Mouse (Mus musculus) right cerebral cortex, adult 18-20 months (tissue): ENCODE data around the gene Gm11111.
"Not testable (repeated sequence)": the region's sequence is repeated elsewhere in the genome, so short reads cannot be mapped to it uniquely, and the experiment has no call there.

ENCODE experiments used
- DNase-seq: peaks from one replicate; pipeline ENCODE4 v3.0.0; 2022; ENCODE audit warnings: mixed read lengths

The Gm11111 gene

DNA sequence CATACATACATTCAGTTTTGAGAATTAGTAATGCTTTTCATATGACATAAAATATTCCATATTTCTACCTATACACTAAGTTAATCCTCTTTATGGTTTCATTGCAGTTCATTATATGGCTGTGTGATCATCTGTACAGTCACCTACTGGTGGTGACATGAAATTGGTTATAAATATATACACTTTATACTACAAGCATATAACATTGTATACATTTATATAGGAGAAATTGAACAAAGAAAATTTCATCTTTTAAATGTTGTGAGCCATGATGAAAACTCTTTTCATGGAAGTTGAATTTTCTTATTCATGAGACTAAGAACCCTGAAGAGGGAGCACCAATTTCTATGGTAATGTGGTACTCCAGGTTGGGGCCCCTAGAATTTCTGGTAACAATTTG, at the start of gene Gm11111:
Gm11111 (plus strand) TSS at position 301 of the 400 bp plus-strand sequence.
- no peak for DNase-seq

DNA sequence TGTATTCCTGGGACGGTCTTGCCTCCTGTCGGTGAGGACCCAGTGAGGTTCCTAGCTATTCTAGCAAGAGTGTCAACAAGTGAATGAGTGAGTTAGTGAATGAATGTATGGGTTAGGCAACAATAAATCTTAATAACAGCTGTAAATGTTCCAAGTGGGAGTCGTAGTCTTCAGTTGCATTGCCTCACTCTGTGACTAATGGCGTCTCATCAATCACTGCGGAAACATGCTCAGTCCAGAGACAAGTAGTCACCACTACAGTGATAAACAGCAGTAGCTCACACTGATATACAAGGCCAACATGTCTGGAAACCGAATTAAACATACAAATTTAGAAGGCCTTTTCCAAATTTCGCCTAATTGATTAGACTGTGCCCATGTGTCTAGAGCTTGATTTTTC, 36.3 kb upstream of the Gm11111 start:
- DNase-seq = no peak

DNA sequence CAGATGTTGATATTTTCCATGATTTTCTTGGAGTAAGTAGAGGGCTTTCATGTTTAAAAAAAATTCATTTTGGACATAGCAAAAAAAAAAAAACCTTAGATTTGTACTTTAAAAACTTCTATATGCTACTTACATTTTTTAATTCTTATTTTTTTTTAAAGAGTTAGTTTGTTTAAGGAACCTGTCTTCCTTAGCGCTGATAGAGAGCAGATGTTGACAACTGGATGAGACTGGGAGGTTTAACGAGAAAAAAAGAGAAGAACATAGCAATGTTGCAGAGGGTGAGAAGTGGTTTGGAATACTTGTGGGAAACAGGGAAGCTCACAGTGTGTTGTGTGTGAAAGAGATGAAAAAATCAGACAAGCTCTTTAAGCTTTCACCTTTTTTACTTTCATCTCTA, 32.4 kb upstream of the Gm11111 start:
- DNase-seq = no peak

DNA sequence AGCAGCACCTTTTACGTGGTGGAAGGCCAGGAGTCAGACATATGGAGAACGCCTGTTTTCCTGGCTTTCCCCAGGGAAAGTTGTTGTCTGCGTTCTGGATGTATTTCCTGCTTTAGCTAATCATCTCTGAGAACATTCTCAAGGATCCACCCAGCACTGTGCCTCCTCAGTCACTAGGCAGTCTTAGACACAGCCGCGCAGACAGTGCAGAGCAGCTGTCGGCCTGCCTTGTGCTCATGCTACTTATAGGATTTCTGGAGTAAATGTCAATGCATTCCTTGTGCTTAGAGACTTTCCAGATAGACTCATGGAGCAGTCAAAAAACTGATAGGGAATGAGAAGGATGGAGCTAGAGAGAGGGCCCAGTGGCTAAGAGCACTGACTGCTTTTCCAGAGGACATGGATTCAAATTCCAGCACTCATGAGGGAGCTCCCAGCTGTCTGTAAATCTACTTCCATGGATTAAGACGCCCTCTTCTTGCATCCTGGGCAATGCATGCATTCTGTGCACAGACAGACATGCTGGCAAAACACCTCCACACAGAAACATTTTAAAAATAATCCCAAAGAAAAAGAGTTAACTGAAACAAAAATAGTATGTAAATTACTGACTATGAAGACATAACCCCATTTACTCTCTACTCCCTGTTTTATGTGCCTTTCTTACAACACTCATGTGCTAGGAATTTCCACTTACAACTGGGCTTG, 30.1 kb upstream of the Gm11111 start:
- no peak for DNase-seq

DNA sequence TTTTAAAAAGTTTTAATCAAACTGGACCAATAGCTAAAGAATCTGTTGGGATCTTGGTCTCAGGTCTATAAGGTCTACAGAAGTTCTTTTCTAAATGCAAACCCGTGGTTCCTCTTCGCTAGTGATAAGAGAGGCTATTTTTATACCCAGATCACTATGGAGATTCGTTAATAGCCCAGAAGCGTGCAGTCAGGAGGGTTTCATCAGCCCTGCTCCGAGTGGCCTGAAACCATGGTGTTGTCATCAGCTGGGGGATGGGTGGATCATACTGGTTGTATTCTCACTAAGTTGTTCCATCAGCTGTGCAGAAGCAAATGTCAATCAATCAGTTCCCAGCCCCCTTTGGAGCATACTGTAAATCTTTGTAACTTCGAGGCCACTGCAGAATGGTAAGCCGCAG, 29.4 kb upstream of the Gm11111 start:
- DNase-seq = no peak

DNA sequence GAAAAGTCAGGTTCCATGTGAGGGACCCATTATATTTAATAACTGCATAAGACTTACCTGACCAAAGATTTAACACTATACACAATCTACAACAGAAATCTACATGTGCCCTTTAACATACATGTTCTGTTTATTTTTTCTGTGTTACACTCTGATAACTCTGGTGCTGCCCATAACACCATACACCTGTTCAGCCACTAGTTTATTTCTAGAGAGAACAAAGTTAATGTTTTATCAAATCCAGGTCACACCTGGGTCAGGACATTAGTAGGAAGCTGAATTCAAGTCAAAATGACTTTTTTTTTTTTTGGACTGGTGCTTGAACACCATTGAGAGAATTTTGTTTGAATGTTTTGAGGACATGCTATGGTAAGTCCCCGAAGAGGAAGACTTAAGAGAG, 28.7 kb upstream of the Gm11111 start:
- DNase-seq = no peak

DNA sequence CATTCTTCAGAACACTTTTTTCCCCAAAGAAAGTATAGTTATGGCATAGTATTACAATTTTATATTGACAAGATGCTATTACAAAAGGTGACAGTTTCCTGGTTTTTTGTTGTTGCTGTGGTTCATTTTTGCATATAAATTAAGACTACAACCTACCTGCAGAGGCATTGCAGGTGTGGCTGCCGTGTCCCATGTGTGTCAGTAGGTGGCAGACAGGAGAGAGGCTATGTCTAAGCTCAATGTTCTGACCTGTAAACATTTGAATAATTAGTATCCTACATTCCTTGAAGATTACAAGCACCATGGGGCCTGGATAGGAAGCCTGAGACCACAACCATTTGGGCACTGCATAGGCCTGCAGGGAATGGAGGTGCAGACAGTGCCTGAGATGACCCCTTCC, 11.2 kb upstream of the Gm11111 start:
- no peak for DNase-seq

DNA sequence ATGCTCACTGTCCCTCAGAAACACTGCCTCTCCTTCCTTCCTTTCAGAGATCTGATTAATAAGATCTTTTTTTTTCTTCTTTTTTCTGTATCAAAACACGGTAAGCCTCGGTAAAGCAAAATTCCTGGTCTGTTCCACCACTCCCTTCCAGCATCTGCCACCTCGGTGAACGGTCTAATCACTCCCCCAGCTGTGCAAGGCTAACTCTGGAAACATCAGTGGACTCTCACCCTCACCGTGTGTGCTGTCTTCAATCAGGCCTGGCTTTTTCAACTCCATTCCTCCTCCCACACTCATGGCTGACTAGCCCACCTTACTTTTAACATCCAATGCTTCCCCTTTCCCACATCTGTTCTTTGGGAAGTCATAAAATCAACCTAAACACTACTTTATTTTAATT, 2.2 kb upstream of the Gm11111 start:
- DNase-seq = no peak

DNA sequence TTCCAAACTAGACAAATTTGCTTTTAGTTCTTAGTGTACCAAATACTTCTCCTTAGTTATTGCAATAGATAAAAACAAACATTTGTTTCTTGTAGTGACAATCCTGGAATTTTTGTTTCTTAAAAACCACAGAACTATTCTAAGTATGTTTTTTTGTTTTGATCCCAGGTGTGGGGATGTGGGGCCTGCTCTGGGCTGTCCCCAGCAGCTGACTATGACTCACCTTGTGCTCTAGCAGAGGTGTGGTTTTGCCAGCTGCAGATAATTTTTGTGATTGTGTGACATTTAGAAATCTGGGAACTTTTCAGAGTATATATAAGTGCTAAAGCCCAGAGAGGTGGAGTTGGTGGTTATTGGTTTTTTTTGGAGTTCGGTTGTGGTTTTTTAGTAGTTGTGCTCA, 1.6 kb upstream of the Gm11111 start:
- DNase-seq = no peak

DNA sequence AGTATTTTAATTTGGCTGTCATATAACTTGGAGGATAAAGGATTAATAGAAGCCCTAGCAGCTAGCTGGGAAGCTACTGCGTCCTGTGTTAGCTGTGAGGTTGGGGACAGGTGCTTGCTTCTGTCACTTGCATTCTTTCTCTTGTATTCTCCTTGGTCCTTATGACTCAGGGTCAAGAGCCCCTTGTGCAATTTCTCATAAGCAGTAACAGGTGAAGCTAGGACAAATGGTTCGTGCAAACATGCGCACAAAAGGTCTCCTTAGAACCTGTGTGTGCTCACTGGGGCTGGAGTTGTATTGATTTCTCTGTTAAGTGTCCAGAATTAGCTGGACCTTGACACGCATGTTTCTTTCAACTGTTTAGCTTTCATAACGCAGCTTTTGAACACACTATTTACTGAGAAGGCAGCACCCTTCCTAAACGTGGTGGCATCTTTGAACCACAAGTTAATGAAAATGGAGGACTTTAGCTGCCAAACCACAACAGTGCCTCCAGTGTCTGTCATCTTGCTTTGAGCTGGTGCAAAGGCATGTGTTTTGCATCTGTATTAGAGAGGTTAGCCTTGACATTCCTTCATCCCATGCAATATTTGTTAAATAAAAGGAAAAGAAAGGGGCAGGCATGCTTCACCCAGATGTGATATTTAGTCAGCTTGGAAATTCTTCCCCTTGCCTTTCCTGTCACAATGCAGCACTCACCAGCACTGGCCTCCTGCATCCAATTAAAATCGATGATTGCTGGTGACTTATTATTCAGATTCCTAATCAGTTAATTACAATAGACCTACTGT, 511 bp downstream of the Gm11111 start:
- DNase-seq = no peak

DNA sequence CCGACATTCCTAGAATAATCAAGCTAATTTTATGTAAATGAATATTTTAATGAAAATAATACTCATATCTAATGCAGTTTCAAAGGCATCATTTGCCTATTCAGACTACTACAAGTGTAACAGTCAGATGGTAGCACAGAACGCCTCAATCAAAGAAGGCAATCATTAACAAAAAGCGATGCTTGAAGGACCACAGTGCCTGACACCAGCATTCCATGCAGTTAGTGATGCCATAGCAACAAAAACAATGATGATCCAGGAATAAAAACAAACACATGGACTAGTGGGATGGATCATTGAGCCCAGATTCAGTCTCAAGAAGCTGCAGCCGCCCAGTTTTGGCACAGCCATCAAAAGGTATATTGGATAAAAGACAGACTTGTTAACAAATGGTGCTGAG, 8.8 kb downstream of the Gm11111 start:
- no peak for DNase-seq

DNA sequence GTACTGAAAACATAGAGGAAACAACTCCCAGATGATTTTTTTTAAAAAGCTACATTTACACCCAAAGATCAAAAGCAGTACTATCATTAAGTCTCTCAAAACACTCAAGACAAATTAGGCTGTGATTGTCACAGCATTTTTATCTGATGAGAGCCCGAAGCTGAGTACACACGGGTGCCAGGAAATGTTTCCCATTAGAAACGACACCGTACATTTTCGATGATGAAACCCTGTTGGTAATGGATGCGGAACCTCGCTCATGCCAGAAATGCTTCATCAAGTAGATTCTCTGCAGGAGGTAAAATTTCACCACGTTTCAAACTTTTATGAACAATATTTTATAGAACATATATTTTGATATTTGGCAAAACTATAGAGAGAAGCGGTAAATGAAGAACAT, 10.3 kb downstream of the Gm11111 start:
- no peak for DNase-seq

DNA sequence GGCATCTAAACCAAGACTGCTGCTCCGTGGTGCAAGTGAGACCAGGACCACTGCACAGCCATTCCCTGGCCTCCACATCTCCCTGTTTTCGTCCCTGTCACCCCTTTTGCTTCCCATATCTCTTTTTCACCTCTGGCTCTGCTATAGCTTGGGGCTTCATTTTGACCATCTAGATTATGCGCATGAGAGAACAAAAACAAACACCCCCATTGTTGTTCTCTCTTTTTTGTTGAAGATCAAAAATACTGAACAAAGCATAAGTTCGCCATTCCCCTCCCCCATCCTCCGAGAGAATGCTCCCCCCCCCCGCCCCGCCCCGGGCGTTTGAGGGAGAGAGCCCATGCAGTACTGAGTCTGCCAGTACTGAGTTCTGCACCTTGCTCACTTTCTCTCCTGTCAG, 11.3 kb downstream of the Gm11111 start:
- DNase-seq = no peak

DNA sequence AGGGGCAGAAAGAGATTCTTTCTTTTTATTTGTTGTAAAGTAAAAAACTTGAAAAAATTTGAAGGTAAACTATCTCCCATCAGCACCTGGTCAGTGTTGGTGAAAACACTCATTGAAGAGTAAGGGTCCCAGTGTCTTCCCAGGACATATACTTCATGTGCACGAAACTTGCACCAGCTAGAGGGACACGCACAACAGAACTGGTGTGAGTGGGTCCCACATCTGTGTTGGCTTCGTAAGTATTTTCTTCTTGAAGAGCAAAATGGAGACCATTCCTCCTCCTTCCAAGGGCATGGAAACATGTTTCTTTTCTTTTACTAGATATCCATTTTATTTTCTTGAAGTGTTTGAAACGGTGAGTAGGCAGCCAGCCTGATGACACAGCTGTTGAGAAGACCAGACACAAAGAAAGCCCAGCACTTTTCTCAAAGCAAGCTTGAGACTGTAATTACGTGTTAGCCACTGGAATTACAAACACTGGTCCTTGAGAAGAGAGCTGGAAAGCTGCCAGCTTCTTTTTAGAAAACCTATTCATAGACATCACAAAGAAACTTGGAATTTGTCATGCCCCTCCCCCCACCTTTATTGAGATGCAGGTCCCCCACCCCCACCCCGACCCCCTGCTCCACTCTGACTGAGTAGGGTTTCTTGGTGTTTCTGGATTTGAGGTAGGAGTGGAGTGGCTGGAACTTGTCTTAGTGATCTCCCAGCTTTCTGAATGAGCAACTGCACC, 14.1 kb downstream of the Gm11111 start:
- no peak for DNase-seq

DNA sequence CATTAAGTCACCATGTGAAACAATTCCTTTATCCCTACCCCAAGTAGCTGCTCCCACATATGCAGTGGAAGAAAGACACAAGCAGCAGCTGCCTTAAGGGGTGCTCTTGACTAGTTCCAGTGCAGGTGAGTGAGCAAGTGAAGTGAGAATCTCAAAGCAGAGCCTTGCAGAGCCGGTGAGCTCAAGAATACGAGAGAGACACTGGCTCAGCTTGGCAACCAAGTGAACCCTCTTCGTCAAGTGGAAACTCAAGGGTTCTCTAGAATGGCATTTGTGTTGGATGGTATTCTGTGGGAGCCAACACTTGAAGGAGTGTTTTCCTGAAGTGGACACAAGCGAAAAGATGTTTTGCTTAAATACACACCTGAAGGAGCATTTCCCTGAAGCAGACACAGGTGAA, 16.0 kb downstream of the Gm11111 start:
- DNase-seq = no peak

DNA sequence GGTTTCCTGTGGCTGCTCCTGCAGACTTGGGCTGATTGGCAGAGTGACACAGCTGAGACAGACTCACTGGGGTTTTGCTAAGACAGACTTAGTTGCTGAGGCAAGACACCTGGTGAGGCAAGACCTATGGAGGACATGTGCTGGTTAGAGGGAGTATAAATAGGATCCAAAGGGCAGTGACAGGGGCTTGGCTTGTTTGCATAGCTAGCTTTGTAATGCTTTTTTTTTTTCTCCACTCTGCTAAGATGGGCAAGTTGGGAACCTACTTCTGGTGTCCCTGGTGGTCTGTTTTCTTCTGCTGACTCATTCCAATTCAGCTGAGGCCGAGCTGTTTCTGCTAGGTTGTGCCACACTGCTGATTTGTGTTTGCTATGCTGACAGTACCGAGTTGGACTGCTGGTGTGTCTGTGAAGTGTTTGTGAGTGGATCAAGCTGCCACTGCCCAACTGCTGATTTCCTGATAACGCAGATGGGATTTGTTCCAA, 16.6 kb downstream of the Gm11111 start:
- no peak for DNase-seq

DNA sequence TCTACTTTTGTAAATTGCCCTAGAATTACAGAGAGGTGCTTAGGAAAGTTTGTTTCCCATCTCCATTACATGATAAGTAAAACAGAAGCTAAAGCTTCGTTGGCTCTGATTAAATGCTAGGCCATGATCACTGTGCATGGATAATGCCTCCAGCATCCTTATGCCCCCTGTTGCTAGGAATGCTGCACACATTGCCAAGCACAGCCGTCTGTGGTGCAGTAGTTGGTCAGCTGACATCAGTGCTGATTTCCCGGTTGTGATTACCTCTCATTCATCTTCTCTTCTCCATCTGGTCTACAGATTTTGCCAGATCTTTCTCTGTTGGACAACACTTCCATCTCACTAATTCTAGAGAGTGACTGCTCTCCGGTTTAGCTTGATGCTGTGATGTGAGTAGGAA, 19.9 kb downstream of the Gm11111 start:
- no peak for DNase-seq

DNA sequence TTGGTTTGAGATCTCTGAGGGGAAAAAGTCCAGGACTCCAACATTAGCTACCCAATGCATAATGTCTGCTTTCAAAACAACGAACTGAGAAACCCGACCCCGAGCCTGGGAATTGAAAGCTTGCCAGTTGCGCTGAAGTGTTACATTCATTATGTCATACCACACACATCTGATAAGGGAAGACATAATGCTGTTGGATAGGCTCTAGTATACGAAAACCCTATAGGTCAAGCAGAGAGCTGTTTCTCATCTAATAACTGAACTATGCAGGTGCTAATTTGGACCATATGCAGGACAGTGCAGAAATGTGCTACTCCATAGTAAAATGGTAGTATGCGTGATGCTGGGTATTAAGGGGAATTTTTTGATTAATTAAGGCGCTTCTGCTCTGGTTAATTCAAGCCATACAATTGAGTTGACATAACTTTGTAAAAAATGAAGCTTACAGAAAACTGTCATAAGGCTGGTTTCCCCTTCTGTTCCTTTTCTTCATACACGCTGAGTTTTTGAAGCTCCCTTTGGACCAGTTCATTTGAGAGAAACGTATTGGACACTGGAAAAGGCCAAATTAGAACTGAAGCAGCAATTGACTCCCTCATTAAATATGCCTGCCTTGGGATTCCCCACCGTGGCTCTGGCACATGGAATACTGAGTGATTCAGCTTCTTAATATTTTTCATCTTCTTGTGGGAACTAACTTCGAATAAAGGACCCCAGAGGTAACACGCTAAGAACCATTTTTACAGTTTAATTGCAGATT, 22.4 kb downstream of the Gm11111 start:
- no peak for DNase-seq

DNA sequence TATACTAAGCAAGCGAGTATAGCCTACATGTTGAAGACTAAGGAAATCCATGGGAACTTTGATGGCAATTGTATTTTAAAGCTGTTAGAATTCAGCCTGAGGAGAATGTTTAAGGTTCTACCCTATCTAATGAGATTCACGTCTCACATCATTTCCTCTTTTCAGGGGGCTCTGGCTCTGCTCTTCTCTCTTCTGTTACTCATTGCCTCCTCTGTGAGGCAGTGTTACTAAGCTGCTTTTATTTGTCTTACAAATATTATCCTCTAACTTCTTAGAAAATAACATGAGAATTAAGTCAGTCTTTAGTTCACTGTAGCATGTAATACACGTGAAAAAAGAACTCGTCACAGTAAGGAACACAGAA, 23.0 kb downstream of the Gm11111 start:
- DNase-seq = no peak

DNA sequence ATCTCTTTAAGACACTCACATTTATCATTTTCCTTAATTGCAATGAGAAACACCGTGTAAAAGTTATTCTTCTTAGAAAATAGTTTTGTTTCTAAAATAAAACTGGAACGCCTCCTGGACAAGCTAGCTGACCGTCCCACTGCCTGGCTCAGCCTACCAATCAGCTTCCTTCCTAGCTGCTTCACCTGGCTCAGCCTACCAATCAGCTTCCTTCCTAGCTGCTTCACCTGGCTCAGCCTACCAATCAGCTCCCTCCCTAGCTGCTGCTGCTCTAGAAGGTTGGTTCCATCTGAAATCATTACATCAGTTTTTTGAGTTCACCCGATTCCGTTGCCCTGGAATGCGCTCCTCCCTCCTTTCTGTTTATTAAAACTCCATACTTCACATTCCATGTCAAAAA, 24.0 kb downstream of the Gm11111 start:
- not testable (repeated sequence) for DNase-seq

DNA sequence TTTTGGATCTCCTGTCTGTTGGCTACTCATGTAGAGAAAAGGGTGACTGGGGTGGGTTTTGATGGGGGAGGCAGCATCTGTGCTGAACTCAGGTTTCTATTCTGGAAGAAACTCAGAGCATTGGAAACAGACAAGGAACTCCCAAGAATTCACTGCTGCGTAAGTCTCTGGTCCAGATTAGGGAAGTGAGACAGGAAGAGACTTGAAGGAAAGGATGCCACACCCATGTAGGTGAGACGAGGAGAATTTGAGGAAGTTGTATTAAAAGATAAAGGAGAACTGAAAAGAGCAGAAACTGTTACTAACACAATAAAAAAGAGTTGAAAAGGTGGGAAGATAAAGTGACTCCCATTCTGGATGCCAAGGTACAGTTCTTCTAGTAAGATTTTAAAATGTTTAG, 25.9 kb downstream of the Gm11111 start:
- DNase-seq = no peak

DNA sequence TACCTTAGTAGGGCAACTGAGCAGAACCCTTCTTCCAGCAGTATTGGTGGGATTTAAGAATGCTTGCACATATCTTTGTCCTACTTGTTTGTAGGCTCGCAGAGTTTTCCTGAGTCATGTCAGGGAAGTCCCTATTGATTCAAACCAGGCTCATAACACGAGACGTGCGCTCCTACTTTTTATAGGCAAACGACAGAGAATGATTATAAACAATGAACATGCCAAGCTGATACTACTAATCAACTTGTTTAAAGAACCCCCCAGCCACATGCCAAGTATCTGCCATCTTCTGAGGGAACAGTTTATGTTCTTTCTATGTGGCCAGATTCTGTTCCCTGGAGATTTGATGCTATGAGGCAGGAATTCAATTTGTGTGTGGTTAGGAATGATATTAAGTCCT, 28.3 kb downstream of the Gm11111 start:
- no peak for DNase-seq

DNA sequence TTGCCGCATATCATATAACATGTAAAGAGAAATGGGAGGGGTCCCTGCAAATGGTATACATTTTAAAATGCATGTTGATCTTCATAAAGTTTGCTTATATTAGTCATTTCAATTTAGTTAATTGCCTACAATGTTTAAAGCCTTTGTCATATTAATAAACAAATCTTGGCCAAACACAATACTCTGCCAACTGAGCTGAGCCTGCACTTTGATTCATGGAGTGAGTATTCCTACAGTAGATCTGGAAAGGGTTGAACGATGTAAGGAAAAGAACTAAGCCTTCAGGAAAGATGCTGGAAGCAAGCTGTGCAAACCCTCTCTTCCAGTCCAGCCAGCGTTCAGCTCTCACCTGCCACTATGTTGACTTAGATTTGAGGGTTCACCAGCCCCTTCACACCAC, 29.6 kb downstream of the Gm11111 start:
- no peak for DNase-seq
